Mouse (Mus musculus): Measurements from ENCODE around the gene Olfm2.

DNA sequence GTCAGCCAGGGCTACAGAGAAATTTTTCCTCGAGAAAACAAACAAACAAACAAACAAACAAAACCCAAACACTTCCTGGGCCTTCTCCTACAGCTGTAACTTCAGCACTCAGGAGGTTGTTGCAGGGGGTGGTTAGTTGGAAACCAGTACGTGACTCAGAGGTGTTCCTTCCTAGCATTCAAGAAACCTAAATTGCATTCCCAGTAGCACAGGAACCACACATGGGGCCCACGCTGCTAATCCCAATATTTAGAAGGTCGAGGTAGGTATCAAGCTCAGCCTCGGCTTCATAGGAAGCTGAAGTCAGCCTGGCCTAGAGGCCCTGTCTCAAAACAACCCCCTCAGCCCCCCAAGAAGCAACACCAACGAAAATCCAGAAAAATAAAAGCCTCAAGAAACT lies 104.6 kb downstream of the Olfm2 start:
- TF ChIP-seq POLR2A (IDR thresholded peaks at IDR 0.05; ENCODE audit: control insufficient read depth, extremely low read depth, insufficient read depth, low read length, poor library complexity) = no peak
- no peak for TF ChIP-seq CTCF (IDR thresholded peaks at IDR 0.05; ENCODE audit: borderline replicate concordance, control insufficient read depth, extremely low read depth, insufficient read depth, low read length, poor library complexity)

Measured in thymus, adult 2 months (tissue).